Mouse (Mus musculus): ENCODE data around the gene Gm28635.

DNA sequence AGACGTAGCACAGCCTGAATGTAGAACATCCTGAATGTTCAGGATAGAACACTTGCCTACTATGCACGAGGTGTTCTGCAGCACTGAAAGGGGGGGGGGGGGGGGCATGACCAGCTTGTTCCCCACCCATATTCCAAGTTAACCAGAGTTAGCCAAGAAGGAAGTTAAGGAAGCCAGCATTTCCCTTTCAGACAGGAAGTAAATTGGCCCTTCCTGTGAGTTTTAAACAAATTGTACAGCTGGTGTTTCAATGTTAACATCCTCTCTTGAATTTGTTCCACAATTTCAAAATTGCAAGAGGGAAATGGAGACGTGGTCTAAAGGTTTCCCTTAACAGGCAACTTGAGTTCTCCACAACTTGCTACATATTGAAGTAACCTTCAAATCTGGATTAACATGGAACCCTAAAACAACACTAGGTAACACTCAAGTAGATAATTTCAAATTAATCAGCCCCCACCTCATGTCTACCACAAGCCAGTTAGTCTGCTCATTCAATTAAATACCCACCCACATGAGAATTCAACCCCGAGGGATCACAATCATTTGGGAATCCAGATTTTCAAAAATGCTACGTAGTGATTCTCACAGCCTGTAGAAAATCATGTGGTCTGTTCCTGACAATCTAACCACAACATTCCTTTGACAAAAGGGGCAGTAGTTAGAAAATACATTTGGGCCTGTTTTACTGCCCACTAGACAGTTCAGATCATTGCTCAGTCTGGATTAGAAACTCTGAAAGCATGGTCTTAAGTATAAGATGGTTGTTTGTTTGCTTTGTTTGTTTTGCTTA is 39.2 kb downstream of the Gm28635 start:
- TF ChIP-seq GATA1 (IDR thresholded peaks at IDR 0.05; ENCODE audit: borderline replicate concordance, low read length) = no peak
- no peak for TF ChIP-seq CTCF (IDR thresholded peaks at IDR 0.05; ENCODE audit: low read depth, low read length)

Data from G1E (cell line).